Mouse (Mus musculus) embryonic facial prominence, embryonic 14.5 days (tissue): Measurements from ENCODE around the gene Slc16a6. TPM values are rescaled to one million over a fixed set of nuclear protein-coding genes. Genes with fewer than 3 reads are reported as not detected.

ENCODE experiments used
- ATAC-seq: fragments of 200-750 bp; cut with Nextera tagmentation; 2 replicates; pipeline ENCODE4 v1.8.0; 2017; ENCODE audit warnings: low read depth, moderate number of reproducible peaks, moderate TSS enrichment
- DNase-seq: peaks from one replicate; pipeline ENCODE4 v3.0.0-alpha.2; 2015; ENCODE audit warnings: low spot score
- H3K27ac ChIP-seq: fragments of 300-500 bp; sonication (generic); replicated peaks from 2 replicates; pipeline ENCODE4 v1.5.1; 2014; ENCODE audit warnings: low read depth, mild to moderate bottlenecking, low read length, moderate library complexity
- H3K27me3 ChIP-seq: fragments of 300-500 bp; sonication (generic); replicated peaks from 2 replicates; pipeline ENCODE4 v1.6.1; 2014; ENCODE audit warnings: low read length; ENCODE audit not compliant: control insufficient read depth, insufficient read depth
- H3K36me3 ChIP-seq: fragments of 300-500 bp; sonication (generic); 2 replicates; pipeline ENCODE4 v1.6.1; 2014; ENCODE audit warnings: low read length, mixed read lengths; ENCODE audit not compliant: control insufficient read depth, insufficient read depth
- H3K4me1 ChIP-seq: fragments of 300-500 bp; sonication (generic); 2 replicates; pipeline ENCODE4 v1.6.1; 2014; ENCODE audit warnings: antibody characterized with exemption, low read length; ENCODE audit not compliant: control insufficient read depth, insufficient read depth
- H3K4me2 ChIP-seq: fragments of 300-500 bp; sonication (generic); 2 replicates; pipeline ENCODE4 v1.6.1; 2014; ENCODE audit warnings: low read depth, mild to moderate bottlenecking, low read length, moderate library complexity, mixed read lengths
- H3K4me3 ChIP-seq: fragments of 300-500 bp; sonication (generic); 2 replicates; pipeline ENCODE4 v1.5.1; 2014; ENCODE audit warnings: low read depth, mild to moderate bottlenecking, low read length
- H3K9ac ChIP-seq: fragments of 300-500 bp; sonication (generic); 2 replicates; pipeline ENCODE4 v1.6.1; 2014; ENCODE audit warnings: low read depth, mild to moderate bottlenecking, low read length, moderate library complexity, mixed read lengths
- H3K9me3 ChIP-seq: fragments of 300-500 bp; sonication (generic); 2 replicates; pipeline ENCODE4 v1.6.1; 2016; ENCODE audit warnings: low read length; ENCODE audit not compliant: control insufficient read depth
- WGBS: fragments of 180-500 bp; shearing (Covaris S2); extraction: QIAGEN DNeasy Blood & Tissue Kit; methylation state at CpG from one replicate; pipeline ENCODE4 v1.1.7; 2014; 5-methylcytosine and 5-hydroxymethylcytosine counted together
- polyA plus RNA-seq: library from polyadenylated mRNA; unstranded; fragments of >200 nt; fragmentation: Nextera tagmentation; extraction: Ambion mirVana; gene quantifications from 2 replicates; pipeline ENCODE4 v1.2.1, GENCODE M21; 2014

The Slc16a6 gene
- polyA plus RNA-seq: 5.6 and 7.9 TPM in 2 replicates

DNA sequence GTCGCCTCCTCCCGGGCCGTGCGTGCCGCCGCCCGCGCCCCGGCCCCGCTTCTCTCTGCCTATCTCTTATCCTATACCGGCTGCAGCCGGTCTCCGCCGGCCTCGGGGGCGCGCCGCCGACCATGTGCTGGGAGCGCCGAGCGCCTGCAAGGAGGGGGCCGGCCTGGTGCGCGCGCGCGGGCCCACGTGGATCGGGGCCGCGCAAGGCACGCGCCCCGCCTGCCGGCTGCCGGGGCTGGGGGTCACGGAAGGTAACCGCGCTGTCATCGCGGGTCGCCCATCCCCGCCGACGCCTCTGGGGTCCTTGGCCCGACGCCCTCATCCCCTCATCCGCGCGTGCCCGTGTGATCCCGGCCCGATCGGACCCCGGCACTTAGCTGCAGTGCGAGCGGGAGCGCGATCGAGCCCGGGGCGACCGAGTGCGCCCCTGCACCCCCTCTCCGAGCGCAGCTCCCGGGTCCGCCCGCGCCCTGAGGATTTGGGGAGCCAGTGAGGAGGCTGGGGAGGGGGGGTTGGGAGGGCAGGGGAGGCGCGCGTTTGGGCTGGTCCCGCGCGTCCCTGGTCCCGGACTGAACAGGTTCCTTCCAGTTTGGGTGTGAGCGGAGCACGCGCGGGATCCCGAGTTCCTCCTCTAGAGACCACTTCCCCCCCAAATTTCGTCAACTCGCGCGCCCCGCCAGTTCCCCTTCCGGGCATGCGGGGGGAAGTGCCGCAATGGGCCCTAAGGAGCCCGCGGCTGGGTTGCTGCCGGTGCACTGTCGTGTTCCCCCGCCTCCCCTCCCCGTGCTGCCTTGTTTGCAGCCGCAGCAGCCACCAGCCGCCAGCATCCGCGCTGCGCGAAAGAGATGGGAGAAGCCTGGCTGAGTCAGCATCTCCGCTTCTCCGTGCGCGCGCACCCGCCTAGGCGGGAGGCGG is at the start of gene Slc16a6, which contains the start of gene Arsg:
Slc16a6 (minus strand) TSS at position 428 of the 915 bp plus-strand sequence.
Arsg (plus strand) TSS at position 204 of the 915 bp plus-strand sequence.
- H3K4me1 ChIP-seq: no peaks in the 10 kb centered on the region
- no peaks in the 10 kb centered on the region for H3K36me3 ChIP-seq
- ATAC-seq (peak; percentile 89), DNase-seq (peak; percentile 91)
- H3K27ac ChIP-seq: peak within 1 kb of the TSS; percentile 83
- H3K9ac ChIP-seq: peak within 1 kb of the TSS; percentile 87
- no peaks in the 10 kb centered on the region for H3K9me3 ChIP-seq
- H3K4me2 ChIP-seq: peak within 1 kb of the TSS; percentile 94
- H3K4me3 ChIP-seq: peak within 1 kb of the TSS; percentile 71
- WGBS: under 1% methylated on average over 40 of the region's 111 CpGs
- peaks cover 14% of the 10 kb centered on the region for H3K27me3 ChIP-seq

GRCm38 (mm10) chr11:109520958-109521357 is 47.6 kb upstream of the Slc16a6 start:
- H3K4me1 ChIP-seq: no peaks in the 10 kb centered on the region
- ATAC-seq (no peak), DNase-seq (no peak)
- H3K9ac ChIP-seq: no peak overlapping the region
- WGBS: 41% methylated on average over 6 of the region's 7 CpGs
- H3K27ac ChIP-seq: no peak overlapping the region
- no peaks in the 10 kb centered on the region for H3K36me3 ChIP-seq
- no peaks in the 10 kb centered on the region for H3K9me3 ChIP-seq
- H3K4me3 ChIP-seq: no peak overlapping the region
- H3K4me2 ChIP-seq: no peak overlapping the region
- H3K27me3 ChIP-seq: no peaks in the 10 kb centered on the region

- Histone ChIP-seq H3K27me3 (no peaks in the 10 kb centered on the region), H3K4me1 (no peaks in the 10 kb centered on the region), H3K4me2 (no peak overlapping the region), H3K9ac (no peak overlapping the region), H3K36me3 (no peaks in the 10 kb centered on the region), H3K27ac (no peak overlapping the region), H3K4me3 (no peak overlapping the region), H3K9me3 (0 out of 2 replicates have a peak, but pooled peaks cover 6% of the 10 kb centered on the region)
- WGBS: 84% methylated on average over 3 of the region's 3 CpGs
- DNase-seq (no peak), ATAC-seq (no peak)
Observed at GRCm38 (mm10) chr11:109517816-109518215, 44.4 kb upstream of the Slc16a6 start.

DNA sequence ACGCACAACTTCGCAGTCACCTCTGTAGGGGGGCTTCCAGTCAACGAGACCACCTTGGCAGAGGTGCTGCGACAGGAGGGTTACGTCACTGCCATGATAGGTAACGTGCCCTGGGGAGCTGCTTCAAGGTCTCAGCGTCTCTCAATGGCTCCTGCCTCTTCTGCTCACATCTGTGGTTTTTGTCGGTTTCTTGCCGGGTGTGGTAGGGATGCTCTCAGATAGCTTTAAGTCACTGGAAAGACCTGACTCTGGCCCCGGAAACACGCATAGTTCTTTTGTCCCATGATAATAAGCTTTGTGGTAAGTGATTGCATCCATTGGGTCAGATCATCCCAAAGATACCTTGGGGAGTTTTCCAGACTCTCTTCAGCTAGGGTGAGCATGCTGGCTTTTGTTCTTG is 43.9 kb upstream of the Slc16a6 start:
- H3K27ac ChIP-seq: no peak overlapping the region
- no peak overlapping the region for H3K4me3 ChIP-seq
- H3K36me3 ChIP-seq: no peaks in the 10 kb centered on the region
- H3K4me1 ChIP-seq: no peaks in the 10 kb centered on the region
- H3K27me3 ChIP-seq: no peaks in the 10 kb centered on the region
- H3K9ac ChIP-seq: no peak overlapping the region
- H3K9me3 ChIP-seq: 0 out of 2 replicates have a peak, but pooled peaks cover 6% of the 10 kb centered on the region
- ATAC-seq: no peak
- H3K4me2 ChIP-seq: no peak overlapping the region
- no peak for DNase-seq
- 88% methylated on average over 11 of the region's 11 CpGs for whole genome bisulfite sequencing

GRCm38 (mm10) chr11:109514064-109514612 is 40.7 kb upstream of the Slc16a6 start:
- peak; percentile 15 for DNase-seq
- no peak overlapping the region for H3K4me3 ChIP-seq
- H3K9ac ChIP-seq: no peak overlapping the region
- WGBS: 71% methylated on average over 3 of the region's 3 CpGs
- no peak overlapping the region for H3K27ac ChIP-seq
- H3K27me3 ChIP-seq: no peaks in the 10 kb centered on the region
- no peaks in the 10 kb centered on the region for H3K36me3 ChIP-seq
- ATAC-seq: no peak
- H3K9me3 ChIP-seq: 0 out of 2 replicates have a peak, but pooled peaks cover 6% of the 10 kb centered on the region
- no peaks in the 10 kb centered on the region for H3K4me1 ChIP-seq
- H3K4me2 ChIP-seq: no peak overlapping the region

GRCm38 (mm10) chr11:109512995-109513675 is 39.7 kb upstream of the Slc16a6 start:
- no peak for DNase-seq
- Histone ChIP-seq H3K9me3 (0 out of 2 replicates have a peak, but pooled peaks cover 6% of the 10 kb centered on the region), H3K27ac (no peak overlapping the region), H3K36me3 (no peaks in the 10 kb centered on the region), H3K4me3 (no peak overlapping the region), H3K27me3 (no peaks in the 10 kb centered on the region), H3K4me2 (no peak overlapping the region), H3K9ac (no peak overlapping the region), H3K4me1 (no peaks in the 10 kb centered on the region)
- WGBS: 84% methylated on average over 16 of the region's 16 CpGs
- no peak for ATAC-seq

DNA sequence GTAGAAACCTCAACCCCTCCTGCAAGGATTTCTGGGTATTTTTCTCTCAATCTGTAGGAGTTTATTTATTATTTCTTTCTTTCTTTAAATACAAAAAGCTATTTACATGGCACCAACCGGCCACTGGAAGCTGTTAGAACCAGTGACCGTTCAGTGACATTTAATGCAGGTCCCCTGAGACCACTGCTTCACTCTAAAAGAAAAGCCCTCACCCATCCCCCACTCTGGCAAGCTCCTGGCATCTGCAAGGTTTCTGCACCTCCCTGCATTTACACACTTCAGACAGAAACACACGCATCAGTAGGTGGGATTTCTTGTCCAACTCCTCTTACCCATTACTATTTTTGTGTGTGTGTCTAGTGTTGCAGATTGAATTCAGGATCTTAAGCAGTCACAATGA is 33.7 kb upstream of the Slc16a6 start:
- WGBS: 41% methylated on average over 3 of the region's 3 CpGs
- H3K36me3 ChIP-seq: no peaks in the 10 kb centered on the region
- no peak overlapping the region for H3K9ac ChIP-seq
- ATAC-seq: no peak
- DNase-seq: no peak
- no peak overlapping the region for H3K4me3 ChIP-seq
- H3K27me3 ChIP-seq: no peaks in the 10 kb centered on the region
- 0 out of 2 replicates have a peak, but pooled peaks cover 2% of the 10 kb centered on the region for H3K9me3 ChIP-seq
- H3K27ac ChIP-seq: no peak overlapping the region
- H3K4me1 ChIP-seq: no peaks in the 10 kb centered on the region
- H3K4me2 ChIP-seq: no peak overlapping the region

DNA sequence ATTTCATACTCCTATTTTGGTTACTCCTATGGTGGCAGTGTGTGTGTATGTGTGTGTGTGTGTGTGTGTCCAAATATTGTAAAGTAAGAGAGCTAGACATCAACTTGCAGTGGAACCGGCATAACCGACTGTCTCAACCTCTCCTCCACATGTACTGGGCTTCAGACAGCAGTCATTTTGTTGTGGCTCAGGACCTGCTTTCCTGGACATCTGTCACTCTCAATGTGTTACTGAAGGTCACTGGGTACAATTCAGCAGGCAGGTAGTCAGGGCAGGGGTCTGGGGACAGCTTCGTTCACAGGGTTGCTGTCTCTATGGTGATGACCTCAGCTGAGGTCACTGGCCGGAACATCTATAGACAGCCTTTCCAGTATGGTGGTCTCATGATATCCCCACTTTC is 32.4 kb upstream of the Slc16a6 start:
- H3K27me3 ChIP-seq: no peaks in the 10 kb centered on the region
- H3K36me3 ChIP-seq: no peaks in the 10 kb centered on the region
- ATAC-seq: no peak

More for the DNA sequence above, 32.4 kb upstream of the Slc16a6 start:
- Histone ChIP-seq H3K27ac (no peak overlapping the region), H3K4me3 (no peak overlapping the region), H3K4me2 (no peak overlapping the region), H3K9me3 (0 out of 2 replicates have a peak, but pooled peaks cover 2% of the 10 kb centered on the region), H3K9ac (no peak overlapping the region), H3K4me1 (no peaks in the 10 kb centered on the region)
- no peak for DNase-seq
- 88% methylated on average over 4 of the region's 4 CpGs for WGBS
